Comparison of ENCODE assay signal across 22 mouse cellular contexts in genomic region chr7:101499251-101499650, GRCm38 (mm10).
A peak's percentile ranks its signal among the peaks of the same experiment; 100 is the strongest.
DNase-seq lines count a peak whose midpoint lies in the region; ATAC-seq and TF ChIP-seq lines count a peak whose summit lies in the region.
"Had no signal": no experiment of that assay in that cellular context is flagged by ENCODE, and none has a peak within 500 bp of the region (broad histone marks: within the 10 kb centered on the region; RNA-seq: fewer than 3 reads in every experiment).

No protein-coding gene starts in this region.

- WGBS in forebrain, postnatal 0 days = 46% methylated on average over 10 of the region's 10 CpGs
- 45% methylated on average over 10 of the region's 10 CpGs for WGBS in forebrain, embryonic 15.5 days

- no peak for DNase-seq in forebrain, postnatal 0 days
- peak; percentile 46 to 50 for DNase-seq in layer of hippocampus, postnatal 14 days (ENCODE audit: low spot score in 2 of 2)
- DNase-seq in layer of hippocampus, postnatal 25 days (ENCODE audit: extremely low spot score in 1 of 2, low spot score in 1 of 2) = no peak
- DNase-seq in thymus, postnatal 36 days = peak; percentile 34 to 69
- DNase-seq: cerebellum, adult 9-10 months; gastrocnemius, postnatal 10 days; heart, adult 2 months; kidney, adult 18-20 months; lung, postnatal 14 days had no signal

- no peak for TF ChIP-seq CTCF in forebrain, postnatal 0 days (IDR thresholded peaks at IDR 0.05; ENCODE audit: low read depth)

- no peak overlapping the region for H3K4me2 ChIP-seq in forebrain, postnatal 0 days (ENCODE audit: low read depth)
- H3K4me2 ChIP-seq in forebrain, embryonic 15.5 days (replicated peaks) = no peak overlapping the region
- H3K4me2 ChIP-seq: embryonic facial prominence, embryonic 13.5 days; heart, embryonic 15.5 days; limb, embryonic 13.5 days; liver, embryonic 15.5 days; midbrain, embryonic 13.5 days; neural tube, embryonic 12.5 days had no signal

- peak; percentile 19; the same call in 1 of the 2 replicates for ATAC-seq in forebrain, postnatal 0 days
- no peak for ATAC-seq in forebrain, embryonic 15.5 days (replicated peaks)
- no peak for ATAC-seq in erythroblast, adult 5-6 weeks (replicated peaks; ENCODE audit: low FRiP score, poor library complexity, severe bottlenecking)
- ATAC-seq: activated CD4-positive, CD25-positive, alpha-beta regulatory T cell, adult 4 months; midbrain, embryonic 13.5 days had no signal

- no peak overlapping the region for H3K27ac ChIP-seq in forebrain, postnatal 0 days (ENCODE audit: low read depth, low read length)
- no peak overlapping the region for H3K27ac ChIP-seq in forebrain, embryonic 15.5 days (replicated peaks)
- peak overlapping the region; percentile 53; the same call in 1 of the 2 replicates for H3K27ac ChIP-seq in brown adipose tissue, adult 24 weeks (replicated peaks; ENCODE audit: low read depth, low read length)
- H3K27ac ChIP-seq: embryonic facial prominence, embryonic 13.5 days; heart, embryonic 15.5 days; hindbrain, embryonic 10.5 days; kidney, postnatal 0 days; limb, embryonic 13.5 days; midbrain, embryonic 13.5 days; neural tube, embryonic 12.5 days had no signal

- H3K27me3 ChIP-seq in forebrain, postnatal 0 days (ENCODE audit: insufficient read depth, low read length) = no peaks in the 10 kb centered on the region
- peaks cover 10% of the 10 kb centered on the region; the same call in 1 of the 2 replicates for H3K27me3 ChIP-seq in forebrain, embryonic 15.5 days

- H3K4me3 ChIP-seq in forebrain, postnatal 0 days (ENCODE audit: low read depth, low read length) = no peak overlapping the region
- H3K4me3 ChIP-seq in forebrain, embryonic 15.5 days = no peak overlapping the region
- H3K4me3 ChIP-seq in brown adipose tissue, adult 24 weeks (ENCODE audit: insufficient read depth, low read depth, low read length) = no peak overlapping the region
- H3K4me3 ChIP-seq: embryonic facial prominence, embryonic 13.5 days; heart, adult 2 months; heart, embryonic 15.5 days; hindbrain, embryonic 10.5 days; limb, embryonic 13.5 days; liver, embryonic 15.5 days; midbrain, embryonic 13.5 days; neural tube, embryonic 12.5 days had no signal

- peaks cover 8% of the 10 kb centered on the region for H3K36me3 ChIP-seq in forebrain, postnatal 0 days (ENCODE audit: insufficient read depth)
- no peaks in the 10 kb centered on the region for H3K36me3 ChIP-seq in forebrain, embryonic 15.5 days
- H3K36me3 ChIP-seq: embryonic facial prominence, embryonic 13.5 days; G1E; heart, embryonic 15.5 days; hindbrain, embryonic 10.5 days; limb, embryonic 13.5 days; liver, embryonic 15.5 days; midbrain, embryonic 13.5 days; neural tube, embryonic 12.5 days had no signal

- H3K9me3 ChIP-seq in forebrain, postnatal 0 days (ENCODE audit: low read length) = no peaks in the 10 kb centered on the region
- H3K9me3 ChIP-seq in forebrain, embryonic 15.5 days = no peaks in the 10 kb centered on the region
- H3K9me3 ChIP-seq: embryonic facial prominence, embryonic 13.5 days; G1E; heart, embryonic 15.5 days; liver, embryonic 15.5 days; midbrain, embryonic 13.5 days had no signal

- H3K4me1 ChIP-seq in forebrain, postnatal 0 days (ENCODE audit: insufficient read depth) = no peaks in the 10 kb centered on the region
- H3K4me1 ChIP-seq in forebrain, embryonic 15.5 days = no peaks in the 10 kb centered on the region
- peaks cover 20% of the 10 kb centered on the region for H3K4me1 ChIP-seq in brown adipose tissue, adult 24 weeks (ENCODE audit: control insufficient read depth, insufficient read depth, insufficient read length, low read length)

- H3K9ac ChIP-seq in forebrain, postnatal 0 days = no peak overlapping the region
- no peak overlapping the region for H3K9ac ChIP-seq in forebrain, embryonic 15.5 days (replicated peaks)
- H3K9ac ChIP-seq: embryonic facial prominence, embryonic 13.5 days; heart, embryonic 15.5 days; limb, embryonic 13.5 days; liver, embryonic 15.5 days; midbrain, embryonic 13.5 days; neural tube, embryonic 12.5 days had no signal

Comparison
In these comparisons a context has a peak if more than half of its experiments do, and no peak if none do; other contexts are left out.
1. DNase-seq: peak in layer of hippocampus, postnatal 14 days (2 of 2) and thymus, postnatal 36 days (2 of 2); none in forebrain, postnatal 0 days (single experiment) and layer of hippocampus, postnatal 25 days (0 of 2).